Mouse (Mus musculus) duodenum, adult 2 months (tissue): ENCODE measurements around the gene Abcf2. TPM values are rescaled to one million over a fixed set of nuclear protein-coding genes. Genes with fewer than 3 reads are reported as not detected.

ENCODE experiments used
- polyA plus RNA-seq: library from polyadenylated mRNA; depleted of rRNA; stranded (reverse); fragments of >200 nt; gene quantifications from 2 replicates; pipeline ENCODE4 v1.2.3, GENCODE M21; 2012; ENCODE audit warnings: low replicate concordance; rRNA removed

Gene Abcf2
- polyA plus RNA-seq: 34.5 and 40.4 TPM in 2 replicates

DNA sequence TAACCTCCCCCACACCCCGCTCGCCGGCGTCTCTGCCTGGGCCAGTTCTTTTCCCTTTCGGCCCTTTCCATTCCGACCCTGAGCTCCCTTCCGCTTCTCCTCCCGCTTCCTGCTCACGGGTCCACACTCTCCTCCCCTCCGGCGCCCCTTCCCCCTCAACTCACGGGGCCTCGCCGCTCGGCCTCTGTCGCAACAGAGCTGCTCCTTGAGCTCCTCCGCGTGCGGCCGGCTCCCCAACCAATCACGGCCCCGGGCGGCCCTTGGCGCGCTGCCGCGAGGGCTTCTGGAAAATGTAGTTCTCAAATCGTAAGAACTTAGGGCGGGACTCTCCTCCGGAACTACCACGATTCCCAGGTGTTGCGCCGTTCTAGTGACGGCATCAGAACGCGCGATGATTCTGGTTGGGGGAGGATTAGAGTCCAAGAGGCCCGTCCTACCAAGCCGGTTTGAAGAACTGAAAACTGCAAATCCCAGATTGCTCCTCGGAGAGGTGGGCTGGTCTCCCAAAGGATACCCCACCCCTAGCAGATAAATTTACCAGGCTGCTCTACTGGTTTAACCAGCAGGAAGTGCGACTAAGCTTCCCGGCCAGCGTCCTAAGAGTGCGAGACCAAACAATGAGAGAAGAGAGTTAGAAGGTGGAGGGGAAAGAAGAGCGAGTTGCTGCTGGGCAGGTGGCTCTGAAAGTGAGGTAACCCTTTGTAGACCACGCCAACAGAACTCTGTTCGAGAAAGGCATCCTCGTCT, at the start of gene Abcf2:
Abcf2 (minus strand) TSS at position 285 of the 747 bp plus-strand sequence.

DNA sequence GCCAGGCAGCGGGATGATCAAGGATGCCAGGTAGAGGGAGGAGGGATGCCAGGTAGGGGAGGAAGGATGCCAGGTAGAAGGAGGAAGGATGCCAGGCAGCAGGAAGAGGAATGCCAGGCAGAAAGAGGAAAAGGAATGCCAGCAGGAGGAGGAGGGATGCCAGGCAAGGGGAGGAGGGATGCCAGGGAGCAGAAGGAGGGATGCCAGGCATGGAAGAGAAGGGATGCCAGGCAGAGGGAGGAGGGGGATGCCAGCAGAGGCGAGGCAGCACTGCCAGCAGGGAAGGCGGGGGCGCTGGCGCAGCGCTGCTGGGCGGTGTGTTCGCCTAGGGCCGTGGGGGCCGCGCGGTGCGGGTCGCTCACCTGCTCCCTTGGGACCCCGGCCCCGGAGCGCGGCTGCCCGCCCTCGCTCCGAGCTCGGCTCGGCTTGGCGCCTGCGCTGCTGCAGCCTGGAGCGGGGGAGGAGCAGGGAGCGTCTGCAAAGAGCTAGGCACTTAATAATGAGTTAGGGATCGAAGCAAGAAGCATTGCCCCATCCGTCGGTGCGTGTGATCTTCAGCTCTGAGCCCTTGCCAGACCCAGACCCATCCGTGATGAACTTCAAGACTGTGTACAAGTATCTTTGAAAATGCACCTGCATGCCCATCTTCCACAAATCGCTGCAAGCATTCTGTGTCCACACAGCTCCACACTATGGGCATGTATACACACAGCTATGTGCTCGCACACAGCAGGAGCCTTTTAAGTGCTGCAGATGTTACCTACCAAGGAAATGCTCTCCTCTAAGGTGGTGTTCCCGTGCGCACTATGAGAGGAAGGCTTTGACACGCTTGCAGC, 46.9 kb upstream of the Abcf2 start, which contains the start of gene Smarcd3:
Smarcd3 (minus strand) TSS at position 426 of the 836 bp plus-strand sequence.

DNA sequence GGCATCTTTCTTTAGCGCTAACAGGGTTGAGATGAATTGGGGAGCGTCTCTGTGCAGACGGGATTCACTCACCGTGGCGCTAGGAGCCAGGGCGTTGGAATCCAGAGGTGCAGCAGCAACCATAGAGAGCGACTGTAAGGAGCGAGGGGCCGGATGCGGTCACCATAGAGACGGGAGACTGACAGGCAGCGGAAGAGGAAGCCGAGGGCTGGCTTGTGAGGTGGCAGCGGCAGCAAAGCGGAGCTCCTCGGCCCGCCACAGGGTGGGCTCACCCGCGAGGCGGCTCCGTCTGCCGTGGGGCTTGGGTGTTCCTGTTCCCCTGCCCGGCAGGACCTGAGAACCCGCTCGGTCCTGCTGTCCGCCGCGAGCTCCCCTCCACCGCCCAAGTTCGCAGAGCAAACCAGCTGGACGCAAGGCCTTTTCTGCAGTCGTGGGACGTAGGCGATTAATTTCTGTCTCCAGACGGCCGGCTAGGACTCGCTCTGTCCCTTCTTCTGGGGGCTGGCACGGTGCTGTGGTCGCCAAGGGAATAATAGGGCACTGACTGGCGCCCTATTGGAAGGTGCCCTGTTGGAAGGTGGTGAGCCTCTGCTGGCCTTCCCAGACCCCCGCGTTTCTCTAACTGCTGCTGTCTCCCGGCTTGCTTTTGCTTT, 9.4 kb upstream of the Abcf2 start, which contains the start of gene Chpf2:
Chpf2 (plus strand) TSS at position 195 of the 653 bp plus-strand sequence.

DNA sequence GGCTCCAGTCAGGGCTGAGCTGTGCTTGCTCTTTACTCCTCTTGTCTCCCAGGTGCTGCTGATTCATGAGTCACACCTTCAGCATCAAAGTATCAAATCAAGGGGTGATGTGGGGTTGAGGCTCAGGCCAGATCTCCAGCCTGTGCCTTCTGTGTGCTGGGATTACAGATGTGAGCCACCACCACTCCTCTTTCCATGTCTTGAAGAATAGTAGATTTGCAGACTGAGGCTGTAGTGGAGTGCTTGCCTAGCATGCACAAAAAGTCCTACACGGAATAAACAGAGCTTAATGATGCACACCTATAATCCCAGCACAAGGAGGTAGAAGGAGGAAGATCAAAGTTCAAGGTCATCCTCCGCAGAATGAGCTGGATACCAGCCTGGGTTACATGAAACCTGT, 20.6 kb downstream of the Abcf2 start, which contains the start of gene 4931409K22Rik:
4931409K22Rik (minus strand) TSS at position 101 of the 400 bp plus-strand sequence.

DNA sequence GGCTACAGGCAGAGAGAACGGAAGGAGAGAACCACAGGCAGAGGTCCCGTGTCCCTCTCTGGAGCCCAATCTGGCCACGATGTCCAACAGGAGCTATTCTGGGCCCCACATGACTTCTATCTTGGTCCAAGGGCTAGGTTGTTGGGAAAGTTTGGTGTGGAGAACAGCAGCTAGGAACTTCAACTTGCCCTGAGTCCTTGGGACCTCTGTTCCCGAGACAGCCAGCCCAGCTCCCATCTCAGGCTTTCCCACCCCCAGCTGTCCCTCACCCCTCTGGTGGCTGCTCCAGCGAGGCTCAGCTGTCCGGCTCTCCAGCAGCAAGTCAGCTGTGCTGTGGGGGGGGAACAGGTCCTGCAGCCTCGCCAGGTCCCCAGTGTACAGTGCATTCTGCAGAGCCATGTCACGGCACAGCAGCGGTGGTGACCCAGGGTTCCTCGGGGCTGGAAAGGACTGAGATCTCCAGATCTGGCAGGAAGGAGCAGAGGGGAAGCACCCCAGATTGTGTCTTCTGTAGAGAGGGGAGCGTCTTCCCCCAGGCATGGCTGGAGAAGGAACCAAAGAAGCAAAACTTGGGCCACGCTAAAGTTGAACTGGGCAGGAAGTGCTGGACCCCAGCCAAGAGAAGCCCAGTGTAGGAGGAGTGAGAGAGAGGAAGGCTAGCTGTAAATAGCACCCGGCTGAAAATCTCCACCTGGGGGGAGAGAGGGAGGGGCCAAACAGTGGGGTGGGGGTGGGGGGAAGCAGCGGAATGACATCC, 36.7 kb downstream of the Abcf2 start, which contains the start of gene Asb10:
Asb10 (minus strand) TSS at position 592 of the 757 bp plus-strand sequence.

DNA sequence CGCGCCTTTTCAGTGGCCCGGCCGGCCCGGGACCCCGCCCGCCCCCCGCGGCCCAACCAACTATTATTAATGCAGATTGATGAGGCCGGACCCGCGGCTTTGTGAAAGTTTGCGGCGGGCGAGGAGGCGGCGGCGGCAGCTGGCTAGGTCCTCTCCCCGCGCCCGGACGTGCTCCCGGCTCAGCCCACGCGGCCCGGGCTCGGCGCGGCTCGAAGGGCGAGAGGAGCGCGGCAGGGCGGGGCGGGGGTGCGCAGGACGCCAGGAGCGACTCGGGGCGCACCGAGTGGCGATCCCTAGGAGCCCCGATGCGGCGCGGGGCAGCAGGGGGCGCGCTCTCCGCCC, 50.4 kb downstream of the Abcf2 start, which contains the start of gene Gbx1:
Gbx1 (minus strand) TSS at position 314 of the 342 bp plus-strand sequence.

Other genes starting within 250 kb of the Abcf2 start
- gene Kcnh2, start 225.9 kb downstream of the Abcf2 start, polyA plus RNA-seq: 28.0 and 30.1 TPM in 2 replicates
- gene Nos3, start 212.7 kb downstream of the Abcf2 start, polyA plus RNA-seq: 4.7 and 4.9 TPM in 2 replicates
- gene Atg9b, start 185.3 kb downstream of the Abcf2 start, polyA plus RNA-seq: 0.71 and 1.4 TPM in 2 replicates
- gene Abcb8, start 183.8 kb downstream of the Abcf2 start, polyA plus RNA-seq: 85.8 and 114 TPM in 2 replicates
- gene Asic3, start 164.1 kb downstream of the Abcf2 start, polyA plus RNA-seq: 1.3 and 1.6 TPM in 2 replicates
- 50.7 and 63.3 TPM in 2 replicates for gene Cdk5, start 153.9 kb downstream of the Abcf2 start, polyA plus RNA-seq
- gene Slc4a2, start 153.6 kb downstream of the Abcf2 start, polyA plus RNA-seq: 70.2 and 100 TPM in 2 replicates
- gene Fastk, start 132.2 kb downstream of the Abcf2 start, polyA plus RNA-seq: 318 and 383 TPM in 2 replicates
- 110 and 188 TPM in 2 replicates for gene Tmub1, start 129.6 kb downstream of the Abcf2 start, polyA plus RNA-seq
- 37.9 and 65.7 TPM in 2 replicates for gene Agap3, start 125.3 kb downstream of the Abcf2 start, polyA plus RNA-seq
- not detected in 2 replicates for gene Gbx1, start 50.3 kb downstream of the Abcf2 start, polyA plus RNA-seq
- 0.18 and 0.43 TPM in 2 replicates for gene Asb10, start 36.5 kb downstream of the Abcf2 start, polyA plus RNA-seq
- gene 4931409K22Rik, start 20.7 kb downstream of the Abcf2 start, polyA plus RNA-seq: not detected in 2 replicates
- gene Chpf2, start 9.3 kb upstream of the Abcf2 start, polyA plus RNA-seq: 19.2 and 29.3 TPM in 2 replicates
- gene Smarcd3, start 46.9 kb upstream of the Abcf2 start, polyA plus RNA-seq: 18.3 and 24.5 TPM in 2 replicates
- 26.2 and 41.5 TPM in 2 replicates for gene Nub1, start 108.1 kb upstream of the Abcf2 start, polyA plus RNA-seq
- gene Wdr86, start 153.3 kb upstream of the Abcf2 start, polyA plus RNA-seq: 1.6 and 2.6 TPM in 2 replicates
- 0.20 and 0.98 TPM in 2 replicates for gene Crygn, start 180.5 kb upstream of the Abcf2 start, polyA plus RNA-seq